Mouse (Mus musculus): Measurements from ENCODE around the gene Agpat2. TPM values are rescaled to one million over a fixed set of nuclear protein-coding genes. Genes with fewer than 3 reads are reported as not detected.

Gene Agpat2
- 6.4 and 8.4 TPM in 2 replicates for total RNA-seq (2014; rRNA removed)
- 5.0 and 6.3 TPM in 2 replicates for polyA plus RNA-seq (2015; fragmentation: Nextera tagmentation; extraction: Ambion mirVana)

GRCm38 (mm10) chr2:26603720-26604671 is at the start of gene Agpat2:
TSS of gene Agpat2 (minus strand) at chr2:26604417.
- no peaks in the 10 kb centered on the region for H3K9me3 ChIP-seq (ENCODE audit: low read length)
- ATAC-seq (ENCODE audit: low FRiP score) (peak; percentile 82), DNase-seq (ENCODE audit: low spot score) (peak; percentile 66)
- H3K27ac ChIP-seq (ENCODE audit: low read depth, low read length), result no peak within 1 kb of the TSS
- H3K36me3 ChIP-seq (ENCODE audit: insufficient read depth, low read length), result no peaks in the 10 kb centered on the region
- peak within 1 kb of the TSS; percentile 79 for H3K4me2 ChIP-seq (ENCODE audit: low read depth, low read length, poor library complexity, severe bottlenecking)
- WGBS, result under 1% methylated on average over 63 of the region's 103 CpGs
- H3K4me3 ChIP-seq (ENCODE audit: low read depth, low read length), result peak within 1 kb of the TSS; percentile 49
- peaks cover 8% of the 10 kb centered on the region; the same call in 1 of the 2 replicates for H3K27me3 ChIP-seq (ENCODE audit: insufficient read depth, low read length)
- TF ChIP-seq CTCF (IDR thresholded peaks at IDR 0.05), result peak; percentile 56
- H3K4me1 ChIP-seq (ENCODE audit: insufficient read depth, low read length), result peaks cover 4% of the 10 kb centered on the region; the same call in 1 of the 2 replicates
- peak within 1 kb of the TSS; percentile 66 for H3K9ac ChIP-seq (replicated peaks; ENCODE audit: low read length, poor library complexity, severe bottlenecking)

- DNase-seq (ENCODE audit: low spot score) (peak; percentile 95), ATAC-seq (ENCODE audit: low FRiP score) (peak; percentile 95)
- 23% methylated on average over 3 of the region's 3 CpGs for WGBS
- Histone ChIP-seq H3K27ac (ENCODE audit: low read depth, low read length) (no peak overlapping the region), H3K4me3 (ENCODE audit: low read depth, low read length) (no peak overlapping the region), H3K4me2 (ENCODE audit: low read depth, low read length, poor library complexity, severe bottlenecking) (no peak overlapping the region), H3K9ac (replicated peaks; ENCODE audit: low read length, poor library complexity, severe bottlenecking) (no peak overlapping the region), H3K27me3 (ENCODE audit: insufficient read depth, low read length) (no peaks in the 10 kb centered on the region), H3K4me1 (ENCODE audit: insufficient read depth, low read length) (no peaks in the 10 kb centered on the region), H3K36me3 (ENCODE audit: insufficient read depth, low read length) (no peaks in the 10 kb centered on the region), H3K9me3 (ENCODE audit: low read length) (no peaks in the 10 kb centered on the region)
- peak; percentile 100 for TF ChIP-seq CTCF (IDR thresholded peaks at IDR 0.05)
These were observed 42.6 kb upstream of the Agpat2 start for GRCm38 (mm10) chr2:26646643-26647293.

- peak; percentile 66 for TF ChIP-seq CTCF (IDR thresholded peaks at IDR 0.05)
- no peak overlapping the region for H3K27ac ChIP-seq (ENCODE audit: low read depth, low read length)
- DNase-seq (ENCODE audit: low spot score) (no peak), ATAC-seq (ENCODE audit: low FRiP score) (no peak)
- H3K9me3 ChIP-seq (ENCODE audit: low read length), result no peaks in the 10 kb centered on the region
- H3K4me3 ChIP-seq (ENCODE audit: low read depth, low read length), result no peak overlapping the region
- no peaks in the 10 kb centered on the region for H3K27me3 ChIP-seq (ENCODE audit: insufficient read depth, low read length)
- no peak overlapping the region for H3K4me2 ChIP-seq (ENCODE audit: low read depth, low read length, poor library complexity, severe bottlenecking)
- 63% methylated on average over 2 of the region's 2 CpGs for WGBS
- no peaks in the 10 kb centered on the region for H3K4me1 ChIP-seq (ENCODE audit: insufficient read depth, low read length)
- H3K36me3 ChIP-seq (ENCODE audit: insufficient read depth, low read length), result no peaks in the 10 kb centered on the region
- H3K9ac ChIP-seq (replicated peaks; ENCODE audit: low read length, poor library complexity, severe bottlenecking), result no peak overlapping the region
These were observed 39.7 kb upstream of the Agpat2 start for GRCm38 (mm10) chr2:26643942-26644341.

GRCm38 (mm10) chr2:26641006-26641647 is 36.9 kb upstream of the Agpat2 start:
- Histone ChIP-seq H3K4me2 (ENCODE audit: low read depth, low read length, poor library complexity, severe bottlenecking) (no peak overlapping the region), H3K36me3 (ENCODE audit: insufficient read depth, low read length) (peaks cover 17% of the 10 kb centered on the region), H3K4me3 (ENCODE audit: low read depth, low read length) (no peak overlapping the region), H3K27me3 (ENCODE audit: insufficient read depth, low read length) (no peaks in the 10 kb centered on the region), H3K9ac (replicated peaks; ENCODE audit: low read length, poor library complexity, severe bottlenecking) (no peak overlapping the region), H3K9me3 (ENCODE audit: low read length) (no peaks in the 10 kb centered on the region), H3K4me1 (ENCODE audit: insufficient read depth, low read length) (peaks cover 8% of the 10 kb centered on the region; the same call in 1 of the 2 replicates), H3K27ac (ENCODE audit: low read depth, low read length) (no peak overlapping the region)
- no peak for ATAC-seq (ENCODE audit: low FRiP score)
- no peak for TF ChIP-seq CTCF (IDR thresholded peaks at IDR 0.05)
- no peak for DNase-seq (ENCODE audit: low spot score)
- 76% methylated on average over 7 of the region's 7 CpGs for WGBS

- H3K4me3 ChIP-seq (ENCODE audit: low read depth, low read length), result peak overlapping the region; percentile 83
- H3K9ac ChIP-seq (replicated peaks; ENCODE audit: low read length, poor library complexity, severe bottlenecking), result peak overlapping the region; percentile 90
- peaks cover 8% of the 10 kb centered on the region; the same call in 1 of the 2 replicates for H3K4me1 ChIP-seq (ENCODE audit: insufficient read depth, low read length)
- H3K4me2 ChIP-seq (ENCODE audit: low read depth, low read length, poor library complexity, severe bottlenecking), result peak overlapping the region; percentile 49
- no peaks in the 10 kb centered on the region for H3K27me3 ChIP-seq (ENCODE audit: insufficient read depth, low read length)
- TF ChIP-seq CTCF (IDR thresholded peaks at IDR 0.05), result peak; percentile 97
- peaks cover 27% of the 10 kb centered on the region for H3K36me3 ChIP-seq (ENCODE audit: insufficient read depth, low read length)
- no peaks in the 10 kb centered on the region for H3K9me3 ChIP-seq (ENCODE audit: low read length)
- peak overlapping the region; percentile 91 for H3K27ac ChIP-seq (ENCODE audit: low read depth, low read length)
- ATAC-seq (ENCODE audit: low FRiP score) (peak; percentile 88), DNase-seq (ENCODE audit: low spot score) (peak; percentile 97)
- 4% methylated on average over 49 of the region's 49 CpGs for WGBS
These were observed 35.9 kb upstream of the Agpat2 start for GRCm38 (mm10) chr2:26639838-26640830.

Data from midbrain, postnatal 0 days (tissue).